Mouse (Mus musculus) heart, embryonic 11.5 days (tissue): Measurements from ENCODE around the gene Ipo4. TPM values are rescaled to one million over a fixed set of nuclear protein-coding genes. Genes with fewer than 3 reads are reported as not detected.
A peak's percentile ranks its signal among the peaks of the same experiment; 100 is the strongest.

Experiments
- ATAC-seq: fragments of 200-750 bp; cut with Nextera tagmentation; replicated peaks from 2 replicates; pipeline ENCODE4 v1.8.0; 2017; ENCODE audit warnings: moderate library complexity; ENCODE audit not compliant: insufficient number of reproducible peaks, low FRiP score, low TSS enrichment
- H3K27ac ChIP-seq: fragments of 300-500 bp; sonication (generic); 2 replicates; pipeline ENCODE4 v1.5.1; 2014; ENCODE audit warnings: mild to moderate bottlenecking, low read depth, low read length
- H3K27me3 ChIP-seq: fragments of 300-500 bp; sonication (generic); 2 replicates; pipeline ENCODE4 v1.6.1; 2014; ENCODE audit warnings: mild to moderate bottlenecking, low read length, mixed read lengths; ENCODE audit not compliant: control insufficient read depth, insufficient read depth
- H3K36me3 ChIP-seq: fragments of 300-500 bp; sonication (generic); 2 replicates; pipeline ENCODE4 v1.6.1; 2014; ENCODE audit warnings: mild to moderate bottlenecking, low read length, moderate library complexity, mixed read lengths; ENCODE audit not compliant: control insufficient read depth, insufficient read depth
- H3K4me1 ChIP-seq: fragments of 300-500 bp; sonication (generic); 2 replicates; pipeline ENCODE4 v1.6.1; 2014; ENCODE audit warnings: low read length; ENCODE audit not compliant: control insufficient read depth, insufficient read depth
- H3K4me2 ChIP-seq: fragments of 300-500 bp; sonication (generic); 2 replicates; pipeline ENCODE4 v1.6.1; 2014; ENCODE audit warnings: mild to moderate bottlenecking, moderate library complexity
- H3K4me3 ChIP-seq: fragments of 300-500 bp; sonication (generic); 2 replicates; pipeline ENCODE4 v1.5.1; 2014; ENCODE audit warnings: low read depth, low read length
- H3K9ac ChIP-seq: fragments of 300-500 bp; sonication (generic); 2 replicates; pipeline ENCODE4 v1.6.1; 2014; ENCODE audit warnings: mild to moderate bottlenecking, low read depth, low read length, moderate library complexity
- H3K9me3 ChIP-seq: fragments of 300-500 bp; sonication (generic); replicated peaks from 2 replicates; pipeline ENCODE4 v1.6.1; 2016; ENCODE audit warnings: low read length; ENCODE audit not compliant: control insufficient read depth
- WGBS: fragments of 180-500 bp; shearing (Covaris S2); extraction: QIAGEN DNeasy Blood & Tissue Kit; methylation state at CpG from one replicate; pipeline ENCODE4 v1.1.7; 2014; ENCODE audit not compliant: insufficient replicate concordance; 5-methylcytosine and 5-hydroxymethylcytosine counted together
- polyA plus RNA-seq: library from polyadenylated mRNA; unstranded; fragments of >200 nt; fragmentation: Nextera tagmentation; extraction: Ambion mirVana; gene quantifications from 2 replicates; pipeline ENCODE4 v1.2.1, GENCODE M21; 2014

The Ipo4 gene
- polyA plus RNA-seq, 1 experiment from 2014 or later: 81.7 TPM

GRCm38 (mm10) chr14:55579511-55580496 lies 56.0 kb downstream of the Ipo4 start:
- Histone ChIP-seq H3K9me3 (no peaks in the 10 kb centered on the region), H3K27ac (no peak overlapping the region), H3K9ac (no peak overlapping the region), H3K4me2 (no peak overlapping the region; the same call in 1 of the 2 replicates), H3K36me3 (peaks cover 9% of the 10 kb centered on the region; the same call in 1 of the 2 replicates), H3K4me1 (peaks cover 26% of the 10 kb centered on the region), H3K27me3 (no peaks in the 10 kb centered on the region), H3K4me3 (no peak overlapping the region)
- no peak for ATAC-seq
- WGBS: 79% methylated on average over 23 of the region's 23 CpGs

GRCm38 (mm10) chr14:55578668-55579269 lies 57.0 kb downstream of the Ipo4 start:
- Histone ChIP-seq H3K36me3 (peaks cover 9% of the 10 kb centered on the region; the same call in 1 of the 2 replicates), H3K9ac (peak overlapping the region; percentile 96), H3K4me3 (peak overlapping the region; percentile 88), H3K27ac (peak overlapping the region; percentile 83), H3K27me3 (no peaks in the 10 kb centered on the region), H3K4me1 (peaks cover 25% of the 10 kb centered on the region), H3K9me3 (no peaks in the 10 kb centered on the region), H3K4me2 (peak overlapping the region; percentile 93)
- ATAC-seq: peak; percentile 24; the same call in 1 of the 2 replicates
- WGBS: 23% methylated on average over 6 of the region's 6 CpGs

- Histone ChIP-seq H3K4me1 (peaks cover 25% of the 10 kb centered on the region), H3K27ac (peak within 1 kb of the TSS; percentile 83), H3K9ac (peak within 1 kb of the TSS; percentile 96), H3K4me2 (peak within 1 kb of the TSS; percentile 93), H3K36me3 (peaks cover 9% of the 10 kb centered on the region; the same call in 1 of the 2 replicates), H3K9me3 (no peaks in the 10 kb centered on the region), H3K4me3 (peak within 1 kb of the TSS; percentile 88), H3K27me3 (no peaks in the 10 kb centered on the region)
- ATAC-seq: peak; percentile 76
- WGBS: 2% methylated on average over 32 of the region's 32 CpGs
Measured at GRCm38 (mm10) chr14:55577871-55578667, 57.7 kb downstream of the Ipo4 start, which contains the start of gene Psme1. TSS of gene Psme1 (plus strand) at chr14:55578123.

- no peak for ATAC-seq
- Histone ChIP-seq H3K9ac (peak overlapping the region; percentile 81), H3K36me3 (peaks cover 9% of the 10 kb centered on the region; the same call in 1 of the 2 replicates), H3K27me3 (no peaks in the 10 kb centered on the region), H3K4me1 (peaks cover 25% of the 10 kb centered on the region), H3K4me3 (peak overlapping the region; percentile 39), H3K9me3 (no peaks in the 10 kb centered on the region), H3K27ac (peak overlapping the region; percentile 98), H3K4me2 (peak overlapping the region; percentile 68)
- WGBS: 61% methylated on average over 16 of the region's 16 CpGs
Measured at GRCm38 (mm10) chr14:55576376-55576775, 59.4 kb downstream of the Ipo4 start.

GRCm38 (mm10) chr14:55575711-55576110 lies 60.0 kb downstream of the Ipo4 start:
- Histone ChIP-seq H3K4me3 (peak overlapping the region; percentile 39), H3K9ac (peak overlapping the region; percentile 81), H3K36me3 (peaks cover 8% of the 10 kb centered on the region; the same call in 1 of the 2 replicates), H3K4me1 (peaks cover 25% of the 10 kb centered on the region), H3K4me2 (peak overlapping the region; percentile 68), H3K27me3 (no peaks in the 10 kb centered on the region), H3K27ac (peak overlapping the region; percentile 98), H3K9me3 (no peaks in the 10 kb centered on the region)
- no peak for ATAC-seq
- WGBS: 49% methylated on average over 13 of the region's 13 CpGs

Other genes with a start within 250 kb of the Ipo4 start
- gene Dhrs4, start 157.2 kb downstream of the Ipo4 start, polyA plus RNA-seq: 22.0 and 44.5 TPM in 2 replicates
- 2.2 TPM in 2 replicates for gene Carmil3, start 145.3 kb downstream of the Ipo4 start, polyA plus RNA-seq
- 0.32 and 0.43 TPM in 2 replicates for gene Cpne6, start 125.5 kb downstream of the Ipo4 start, polyA plus RNA-seq
- gene Nrl, start 111.0 kb downstream of the Ipo4 start, polyA plus RNA-seq: not detected in 2 replicates
- gene Pck2, start 95.7 kb downstream of the Ipo4 start, polyA plus RNA-seq: 28.0 and 33.0 TPM in 2 replicates
- gene Dcaf11, start 76.0 kb downstream of the Ipo4 start, polyA plus RNA-seq: 61.3 and 71.1 TPM in 2 replicates
- 1.0 and 1.3 TPM in 2 replicates for gene A730061H03Rik, start 75.6 kb downstream of the Ipo4 start, polyA plus RNA-seq
- gene Fitm1, start 60.3 kb downstream of the Ipo4 start, polyA plus RNA-seq: 107 and 108 TPM in 2 replicates
- gene Psme1, start 57.8 kb downstream of the Ipo4 start, polyA plus RNA-seq: 223 and 235 TPM in 2 replicates
- gene Emc9, start 50.7 kb downstream of the Ipo4 start, polyA plus RNA-seq: 18.7 and 20.0 TPM in 2 replicates
- 222 and 223 TPM in 2 replicates for gene Psme2, start 44.8 kb downstream of the Ipo4 start, polyA plus RNA-seq
- 11.2 and 13.0 TPM in 2 replicates for gene Rnf31, start 44.2 kb downstream of the Ipo4 start, polyA plus RNA-seq
- 6.4 and 7.5 TPM in 2 replicates for gene Irf9, start 32.4 kb downstream of the Ipo4 start, polyA plus RNA-seq
- gene Rec8, start 17.9 kb downstream of the Ipo4 start, polyA plus RNA-seq: 8.8 and 14.1 TPM in 2 replicates
- 1.9 and 4.2 TPM in 2 replicates for gene Gm49378, start 1.9 kb upstream of the Ipo4 start, polyA plus RNA-seq
- gene Tm9sf1, start 7.8 kb upstream of the Ipo4 start, polyA plus RNA-seq: 78.7 and 86.9 TPM in 2 replicates
- gene Tssk4, start 14.2 kb upstream of the Ipo4 start, polyA plus RNA-seq: 0.63 TPM in 2 replicates
- gene Mdp1, start 24.6 kb upstream of the Ipo4 start, polyA plus RNA-seq: 72.0 and 74.2 TPM in 2 replicates
- 41.3 and 43.3 TPM in 2 replicates for gene Gmpr2, start 36.0 kb upstream of the Ipo4 start, polyA plus RNA-seq
- 512 and 535 TPM in 2 replicates for gene Nedd8, start 36.2 kb upstream of the Ipo4 start, polyA plus RNA-seq
- gene Tinf2, start 45.9 kb upstream of the Ipo4 start, polyA plus RNA-seq: 39.6 and 42.3 TPM in 2 replicates
- 0.13 and 0.30 TPM in 2 replicates for gene Tgm1, start 78.0 kb upstream of the Ipo4 start, polyA plus RNA-seq
- gene Rabggta, start 86.3 kb upstream of the Ipo4 start, polyA plus RNA-seq: 19.1 and 19.7 TPM in 2 replicates
- gene Dhrs1, start 109.7 kb upstream of the Ipo4 start, polyA plus RNA-seq: 56.4 and 60.3 TPM in 2 replicates
- gene Nop9, start 109.7 kb upstream of the Ipo4 start, polyA plus RNA-seq: 25.1 and 26.3 TPM in 2 replicates
- gene Cideb, start 122.5 kb upstream of the Ipo4 start, polyA plus RNA-seq: 1.4 and 1.7 TPM in 2 replicates
- gene Ltb4r2, start 125.5 kb upstream of the Ipo4 start, polyA plus RNA-seq: 0.16 and 1.0 TPM in 2 replicates
- 0.11 and 0.21 TPM in 2 replicates for gene Ltb4r1, start 130.0 kb upstream of the Ipo4 start, polyA plus RNA-seq
- 13.2 and 19.7 TPM in 2 replicates for gene Adcy4, start 148.1 kb upstream of the Ipo4 start, polyA plus RNA-seq
- gene Ripk3, start 152.9 kb upstream of the Ipo4 start, polyA plus RNA-seq: 19.6 and 19.8 TPM in 2 replicates
- gene Nfatc4, start 187.2 kb upstream of the Ipo4 start, polyA plus RNA-seq: 15.5 and 16.9 TPM in 2 replicates
- 12.5 and 20.3 TPM in 2 replicates for gene Nynrin, start 218.1 kb upstream of the Ipo4 start, polyA plus RNA-seq
- gene Cbln3, start 248.4 kb upstream of the Ipo4 start, polyA plus RNA-seq: 0.30 and 0.42 TPM in 2 replicates
- gene Khnyn, start 249.0 kb upstream of the Ipo4 start, polyA plus RNA-seq: 6.0 and 8.9 TPM in 2 replicates